Mouse (Mus musculus): ENCODE data around the gene Zbtb20.

Zbtb20 gene

GRCm38 (mm10) chr16:43400949-43401348 is 525.3 kb downstream of the Zbtb20 start:
- DNase-seq = no peak

DNA sequence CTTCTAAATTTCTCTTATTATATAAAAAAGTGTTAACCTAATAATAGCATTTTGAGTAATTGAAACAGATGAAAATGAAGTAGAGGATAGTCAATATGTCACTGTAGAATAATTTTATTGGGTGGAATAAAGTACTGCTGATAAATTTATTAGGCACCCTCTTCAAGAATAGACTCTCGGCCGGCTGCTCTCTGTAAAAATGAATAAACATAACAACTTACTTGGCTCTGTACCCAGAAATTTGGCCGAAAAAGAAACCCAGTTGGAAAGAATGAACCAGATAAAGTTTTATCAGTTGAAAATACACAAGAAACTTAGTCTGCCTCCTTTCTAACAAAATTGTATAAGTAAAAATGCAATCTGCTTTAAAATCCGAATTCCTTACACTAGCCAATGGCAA is 527.2 kb downstream of the Zbtb20 start:
- no peak for DNase-seq

- DNase-seq = no peak
Observed at GRCm38 (mm10) chr16:43405089-43405488, 529.4 kb downstream of the Zbtb20 start.

DNA sequence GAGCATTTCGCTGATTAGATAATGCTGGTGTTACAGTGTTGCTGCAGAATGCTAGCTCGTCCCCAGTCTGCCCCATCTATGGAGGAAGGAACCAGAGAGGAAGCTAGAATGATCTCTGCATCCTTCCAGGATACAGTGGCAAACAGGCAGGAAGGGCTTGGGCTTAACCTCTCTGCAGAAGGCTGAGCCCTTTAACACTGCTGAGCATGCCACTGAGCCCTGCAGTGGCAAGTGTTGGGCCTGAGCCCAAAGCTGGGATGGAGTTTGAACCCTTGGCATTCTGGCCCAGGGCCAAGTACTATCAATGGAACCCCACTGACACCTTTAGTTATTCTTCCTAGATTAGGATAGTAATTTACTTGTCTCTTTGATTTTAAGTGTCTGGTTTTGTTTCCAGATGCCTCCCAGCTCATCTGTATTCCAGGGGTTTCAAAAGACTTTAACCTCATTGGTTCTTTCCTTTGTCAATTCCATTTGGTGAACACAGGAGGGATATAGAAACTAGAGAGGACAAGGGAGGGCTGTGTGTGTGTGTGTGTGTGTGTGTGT is 532.0 kb downstream of the Zbtb20 start:
- DNase-seq = peak; percentile 65

GRCm38 (mm10) chr16:43408622-43409021 is 532.9 kb downstream of the Zbtb20 start:
- DNase-seq = no peak

- no peak for DNase-seq
Observed at GRCm38 (mm10) chr16:43409108-43409909, 533.6 kb downstream of the Zbtb20 start.

- DNase-seq = no peak
Observed at GRCm38 (mm10) chr16:43409910-43410612, 534.4 kb downstream of the Zbtb20 start.

DNA sequence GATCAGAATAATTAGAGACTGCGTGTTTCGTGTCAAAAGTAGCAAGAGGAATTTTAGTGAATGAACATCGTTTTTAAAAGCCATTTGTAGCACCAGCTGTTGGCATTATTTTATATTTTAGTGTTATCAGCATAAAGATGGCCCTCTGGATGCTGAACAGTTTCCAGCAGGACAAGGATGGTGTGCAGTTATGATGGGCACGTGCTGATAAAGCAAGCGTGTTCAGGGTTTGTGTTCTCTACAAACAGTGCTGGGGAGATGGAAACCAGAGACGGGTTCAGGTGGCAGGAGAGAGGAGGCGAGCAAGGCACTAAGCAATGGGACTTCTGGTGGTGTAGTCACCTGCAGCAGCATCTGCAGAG is 534.9 kb downstream of the Zbtb20 start:
- no peak for DNase-seq

- no peak for DNase-seq
Observed at GRCm38 (mm10) chr16:43415864-43416263, 540.2 kb downstream of the Zbtb20 start.

GRCm38 (mm10) chr16:43419923-43420322 is 544.2 kb downstream of the Zbtb20 start:
- DNase-seq = no peak

- DNase-seq = no peak
Observed at GRCm38 (mm10) chr16:43428955-43429354, 553.3 kb downstream of the Zbtb20 start.

DNA sequence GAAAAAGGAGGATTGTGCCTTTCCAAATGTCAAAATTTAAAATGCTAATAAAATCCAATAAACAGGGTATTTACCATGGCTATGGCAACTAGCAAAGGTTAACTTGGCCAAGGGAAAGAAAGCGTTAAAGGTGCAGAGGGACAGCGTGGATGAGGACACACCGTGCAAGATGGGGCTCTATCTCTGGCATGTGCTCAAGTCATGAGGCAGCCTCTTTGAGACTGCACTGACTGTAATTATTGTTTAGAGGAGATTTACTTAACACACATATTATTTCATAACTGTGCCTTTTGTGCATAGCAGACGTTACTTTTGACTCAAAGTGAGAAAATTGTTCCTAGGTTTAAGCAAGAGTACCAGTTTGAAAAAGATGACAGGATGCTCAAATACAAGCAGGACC is 554.3 kb downstream of the Zbtb20 start:
- DNase-seq = no peak

GRCm38 (mm10) chr16:43431514-43432371 is 556.1 kb downstream of the Zbtb20 start:
- DNase-seq = peak; percentile 50

DNA sequence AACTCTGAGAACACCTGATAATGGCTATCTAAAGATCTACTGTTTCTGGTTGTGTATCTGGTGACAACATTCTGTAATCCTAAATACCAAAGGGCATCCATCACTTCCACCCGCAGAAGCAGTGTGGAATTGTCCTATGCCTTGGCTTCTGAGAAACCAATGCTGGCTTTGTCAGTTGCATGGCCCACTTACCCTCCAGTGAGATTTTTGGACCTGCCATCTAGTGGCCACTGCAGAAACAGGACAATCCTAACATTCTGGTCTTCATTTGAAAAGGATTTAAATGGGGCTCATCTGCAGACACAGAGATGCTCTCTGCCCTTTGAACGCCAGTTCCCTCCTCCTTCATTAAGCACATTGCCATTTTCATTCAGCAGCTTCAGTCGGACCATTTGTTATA is 559.3 kb downstream of the Zbtb20 start:
- DNase-seq = no peak

DNA sequence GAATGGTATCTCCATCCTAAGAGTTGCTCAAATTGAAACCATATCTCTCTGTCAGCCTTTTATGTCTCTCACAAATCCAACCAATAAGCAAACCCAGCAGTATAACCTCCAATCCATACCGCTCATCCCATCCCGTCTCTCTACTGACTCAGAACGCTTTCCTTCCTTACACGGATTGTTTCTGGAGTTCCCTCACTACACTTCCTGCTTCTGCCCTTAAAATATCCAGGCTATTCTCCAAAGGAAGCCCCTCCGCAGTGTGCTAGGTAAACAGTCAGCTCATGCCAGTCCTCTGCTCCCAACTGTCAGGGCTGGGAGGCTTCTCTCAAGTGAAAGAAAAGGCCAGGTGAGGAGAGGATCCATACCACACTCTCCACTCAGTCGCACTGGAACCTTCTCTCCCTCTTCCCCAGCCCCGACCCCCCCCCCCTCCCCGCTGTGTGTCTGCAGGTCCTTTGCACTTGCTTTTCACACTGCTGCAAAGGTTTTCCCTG is 563.2 kb downstream of the Zbtb20 start:
- no peak for DNase-seq

- DNase-seq = no peak
Observed at GRCm38 (mm10) chr16:43441392-43441791, 565.7 kb downstream of the Zbtb20 start.

DNA sequence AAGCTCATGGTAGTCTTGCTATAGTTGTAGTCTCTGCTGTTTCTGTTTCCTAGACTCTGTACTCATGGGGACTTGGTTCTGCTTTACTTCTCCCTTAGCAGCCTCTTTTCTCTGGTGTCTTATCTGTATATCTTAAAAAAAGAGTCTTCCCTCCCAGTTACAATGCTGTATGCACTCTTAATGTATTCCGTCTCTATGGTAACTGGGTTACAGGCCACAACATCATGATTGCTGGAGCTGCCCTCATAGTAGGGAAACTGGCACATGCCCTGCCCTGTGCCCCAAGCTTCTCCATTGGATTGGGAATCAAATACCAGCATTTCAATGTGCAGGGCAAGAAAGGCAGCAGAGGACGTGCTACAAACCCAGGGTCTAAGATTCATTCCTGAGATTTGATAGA is 567.4 kb downstream of the Zbtb20 start:
- no peak for DNase-seq

DNA sequence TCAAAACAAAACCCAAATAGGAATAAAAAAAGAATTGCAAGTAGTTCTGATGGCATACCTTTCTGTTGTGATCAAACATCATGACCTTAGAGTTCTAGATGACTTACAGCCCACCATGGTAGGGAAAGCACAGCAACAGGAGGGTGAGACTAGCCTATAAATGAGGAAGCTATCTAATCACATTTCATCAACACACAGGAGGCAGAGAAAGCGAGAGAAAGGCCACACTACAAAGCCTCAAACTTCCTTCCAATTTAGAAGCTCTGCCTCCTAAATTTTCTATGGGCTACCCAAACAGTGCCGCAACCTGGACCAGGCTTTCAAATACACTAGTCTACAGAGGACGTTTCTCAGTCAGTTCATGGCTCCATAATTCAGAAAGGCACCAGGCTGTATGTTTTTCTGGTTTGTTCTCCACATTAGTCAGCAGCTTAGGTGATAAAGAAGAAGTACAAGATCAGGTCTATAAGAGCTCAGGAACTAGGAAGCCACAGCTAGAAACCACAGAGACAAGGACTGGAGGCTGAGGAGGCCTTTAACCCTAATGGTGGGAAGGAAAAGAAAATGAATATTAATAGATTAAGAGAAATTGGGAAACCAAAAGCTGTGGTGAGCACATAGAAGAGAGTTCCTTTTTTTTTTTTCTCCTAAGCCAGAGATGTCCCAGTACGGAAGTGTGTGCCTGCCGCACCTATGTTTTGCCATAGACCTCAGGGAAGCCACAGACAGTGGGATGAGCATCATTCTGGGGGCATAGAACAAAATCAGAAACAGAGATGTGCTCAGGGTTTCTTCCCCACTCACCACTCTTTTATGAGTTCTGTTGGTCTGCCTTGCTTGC is 572.7 kb downstream of the Zbtb20 start:
- no peak for DNase-seq

GRCm38 (mm10) chr16:43454370-43454934 is 578.8 kb downstream of the Zbtb20 start:
- no peak for DNase-seq

DNA sequence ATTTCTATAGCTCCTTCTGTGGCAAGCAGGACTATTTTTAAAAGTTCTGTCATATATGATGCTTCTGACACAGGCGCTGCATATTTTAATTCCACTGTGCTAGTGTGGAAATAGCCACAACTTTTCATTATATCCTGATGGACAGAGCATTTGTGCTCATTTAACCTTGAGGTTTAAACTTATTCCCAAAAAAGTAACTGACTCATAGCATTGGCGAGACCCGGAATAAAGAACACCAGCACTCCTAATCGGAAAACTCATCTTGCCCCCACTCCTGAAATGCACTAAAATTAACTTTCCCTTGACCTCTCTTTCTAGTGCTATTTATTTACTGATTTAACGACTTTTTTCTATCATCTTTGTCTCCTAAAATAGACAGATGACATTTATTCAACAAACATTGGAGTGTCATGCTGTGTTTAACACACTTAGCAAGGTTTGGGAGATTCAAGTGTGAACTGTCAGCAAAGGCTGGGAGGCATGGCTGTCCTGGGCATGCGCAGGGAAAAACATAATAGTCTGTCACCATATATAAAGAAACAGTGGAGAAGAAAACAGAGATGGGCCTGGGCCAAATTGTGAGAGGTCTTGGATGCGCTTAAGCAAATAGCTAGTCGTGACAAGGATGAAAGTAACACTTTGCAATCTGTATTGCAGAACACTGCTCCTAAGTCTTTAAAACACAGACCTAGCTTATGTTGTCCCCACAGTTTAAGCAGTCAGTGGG is 580.9 kb downstream of the Zbtb20 start:
- DNase-seq = no peak

- no peak for DNase-seq
Observed at GRCm38 (mm10) chr16:43457814-43458213, 582.1 kb downstream of the Zbtb20 start.
